Mouse (Mus musculus) spleen, adult 2 months (tissue): ENCODE measurements around the gene Clec4n.
"Not testable (repeated sequence)": the region's sequence is repeated elsewhere in the genome, so short reads cannot be mapped to it uniquely, and the experiment has no call there.

Experiments
- CTCF ChIP-seq: fragments of 200-500 bp; IDR thresholded peaks from 2 replicates; pipeline ENCODE4 v1.5.1; 2011; ENCODE audit warnings: mild to moderate bottlenecking, inconsistent platforms; ENCODE audit not compliant: insufficient read depth, insufficient read length, insufficient replicate concordance; ENCODE audit errors: extremely low read depth
- POLR2A ChIP-seq: fragments of 200-500 bp; IDR thresholded peaks from 2 replicates; pipeline ENCODE4 v1.6.1; 2011; ENCODE audit warnings: low read depth, low read length, inconsistent platforms

GRCm38 (mm10) chr6:123293509-123293908, 63.9 kb downstream of the Clec4n start:
- not testable (repeated sequence) for TF ChIP-seq CTCF, POLR2A
